Mouse (Mus musculus) G1E (cell line): ENCODE measurements around the gene Bbs9.

Experiments used
- CTCF ChIP-seq: IDR thresholded peaks from 2 replicates; pipeline ENCODE4 v1.5.1; 2012; ENCODE audit warnings: low read depth, low read length, inconsistent platforms, mixed read lengths
- GATA1 ChIP-seq: IDR thresholded peaks from 2 replicates; pipeline ENCODE4 v1.6.1; 2012; ENCODE audit warnings: borderline replicate concordance, low read length, inconsistent platforms, mixed read lengths
- GATA2 ChIP-seq: IDR thresholded peaks from 2 replicates; pipeline ENCODE4 v1.6.1; 2012; ENCODE audit warnings: low read depth, low read length, inconsistent platforms, borderline replicate concordance

- TF ChIP-seq GATA2 (no peak), CTCF (no peak), GATA1 (no peak)
These were observed 22.8 kb upstream of the Bbs9 start for GRCm38 (mm10) chr9:22452697-22453096.
